Comparison of ENCODE assay signal across 16 mouse cellular contexts in the genomic region with DNA sequence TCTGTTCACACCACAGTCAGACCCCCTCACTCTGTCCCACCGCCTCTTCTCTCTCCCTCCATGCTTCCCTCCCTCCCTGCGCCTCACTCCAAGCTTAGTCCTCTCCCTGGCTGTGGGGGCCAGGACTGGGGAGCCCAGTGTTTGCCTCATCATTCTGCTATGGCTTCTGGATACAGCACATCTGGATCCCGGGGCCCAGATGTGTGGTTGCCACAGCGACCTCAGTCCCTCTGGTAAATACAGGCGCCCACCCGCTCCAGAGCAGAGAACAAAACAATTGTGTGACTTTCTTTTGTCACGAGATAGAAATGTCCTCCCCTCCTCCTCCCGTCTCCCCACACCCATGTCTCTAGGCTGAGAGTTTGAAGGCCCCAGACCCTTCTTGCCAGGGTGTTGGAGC. TPM values are rescaled to one million over a fixed set of nuclear protein-coding genes. Genes with fewer than 3 reads are reported as not detected.
A peak's percentile ranks its signal among the peaks of the same experiment; 100 is the strongest.
DNase-seq lines count a peak whose midpoint lies in the region; ATAC-seq and TF ChIP-seq lines count a peak whose summit lies in the region.
"Had no signal": no experiment of that assay in that cellular context is flagged by ENCODE, and none has a peak within 500 bp of the region (broad histone marks: within the 10 kb centered on the region; RNA-seq: fewer than 3 reads in every experiment).

No protein-coding gene starts in this region.

- H3K36me3 ChIP-seq in forebrain, embryonic 11.5 days (ENCODE audit: control insufficient read depth, insufficient read depth, low read length) = no peaks in the 10 kb centered on the region; the same call in 1 of the 2 replicates
- H3K36me3 ChIP-seq in forebrain, postnatal 0 days (ENCODE audit: insufficient read depth) = peaks cover 29% of the 10 kb centered on the region
- H3K36me3 ChIP-seq in midbrain, embryonic 13.5 days = peaks cover 34% of the 10 kb centered on the region
- H3K36me3 ChIP-seq in midbrain, embryonic 11.5 days (ENCODE audit: control insufficient read depth, insufficient read depth, low read length) = peaks cover 4% of the 10 kb centered on the region
- peaks cover 8% of the 10 kb centered on the region; the same call in 1 of the 2 replicates for H3K36me3 ChIP-seq in stomach, embryonic 16.5 days (ENCODE audit: control insufficient read depth, insufficient read depth, low read length)

- 0 out of 2 replicates have a peak, but pooled peaks cover 2% of the 10 kb centered on the region for H3K27me3 ChIP-seq in forebrain, embryonic 11.5 days (ENCODE audit: control insufficient read depth, insufficient read depth, low read length)
- H3K27me3 ChIP-seq in forebrain, postnatal 0 days (ENCODE audit: insufficient read depth, low read length) = peaks cover 4% of the 10 kb centered on the region; the same call in 1 of the 2 replicates
- H3K27me3 ChIP-seq in midbrain, embryonic 13.5 days = peaks cover 27% of the 10 kb centered on the region
- H3K27me3 ChIP-seq in midbrain, embryonic 11.5 days (ENCODE audit: control insufficient read depth, insufficient read depth, low read length) = no peaks in the 10 kb centered on the region
- H3K27me3 ChIP-seq in stomach, embryonic 16.5 days (ENCODE audit: control insufficient read depth, insufficient read depth, low read length) = no peaks in the 10 kb centered on the region

- H3K4me2 ChIP-seq in forebrain, embryonic 11.5 days (ENCODE audit: low read depth, low read length, severe bottlenecking) = no peak overlapping the region
- no peak overlapping the region for H3K4me2 ChIP-seq in forebrain, postnatal 0 days (ENCODE audit: low read depth)
- no peak overlapping the region for H3K4me2 ChIP-seq in midbrain, embryonic 13.5 days (replicated peaks)
- H3K4me2 ChIP-seq in midbrain, embryonic 11.5 days = no peak overlapping the region
- no peak overlapping the region for H3K4me2 ChIP-seq in stomach, embryonic 16.5 days (ENCODE audit: low read depth, low read length)

- ATAC-seq in forebrain, embryonic 11.5 days (replicated peaks; ENCODE audit: low FRiP score) = no peak
- no peak for ATAC-seq in forebrain, postnatal 0 days
- ATAC-seq in midbrain, embryonic 13.5 days = no peak
- ATAC-seq in midbrain, embryonic 11.5 days (ENCODE audit: low FRiP score) = no peak
- no peak for ATAC-seq in stomach, embryonic 16.5 days (ENCODE audit: insufficient read depth, low FRiP score)
- ATAC-seq: liver, postnatal 0 days had no signal

- H3K9ac ChIP-seq in forebrain, embryonic 11.5 days (ENCODE audit: low read length) = no peak overlapping the region
- H3K9ac ChIP-seq in forebrain, postnatal 0 days = no peak overlapping the region
- H3K9ac ChIP-seq in midbrain, embryonic 13.5 days (replicated peaks) = 0 out of 2 replicates have a peak overlapping the region, but pooled peaks have one; percentile 1
- H3K9ac ChIP-seq in midbrain, embryonic 11.5 days (ENCODE audit: low read length) = no peak overlapping the region
- H3K9ac ChIP-seq in stomach, embryonic 16.5 days (ENCODE audit: low read length) = no peak overlapping the region
- H3K9ac ChIP-seq: liver, postnatal 0 days had no signal

- no peak overlapping the region for H3K4me3 ChIP-seq in forebrain, embryonic 11.5 days (ENCODE audit: low read depth, low read length)
- H3K4me3 ChIP-seq in forebrain, postnatal 0 days (ENCODE audit: low read depth, low read length) = no peak overlapping the region
- no peak overlapping the region for H3K4me3 ChIP-seq in midbrain, embryonic 13.5 days (replicated peaks)
- H3K4me3 ChIP-seq in midbrain, embryonic 11.5 days (ENCODE audit: low read depth, low read length) = no peak overlapping the region
- no peak overlapping the region for H3K4me3 ChIP-seq in stomach, embryonic 16.5 days (replicated peaks; ENCODE audit: low read length)
- H3K4me3 ChIP-seq: hindbrain, embryonic 10.5 days had no signal

- H3K27ac ChIP-seq in forebrain, embryonic 11.5 days (ENCODE audit: low read depth, low read length) = no peak overlapping the region
- no peak overlapping the region for H3K27ac ChIP-seq in forebrain, postnatal 0 days (ENCODE audit: low read depth, low read length)
- no peak overlapping the region for H3K27ac ChIP-seq in midbrain, embryonic 13.5 days
- no peak overlapping the region; the same call in 1 of the 2 replicates for H3K27ac ChIP-seq in midbrain, embryonic 11.5 days (ENCODE audit: low read depth, low read length)
- peak overlapping the region; percentile 90 for H3K27ac ChIP-seq in stomach, embryonic 16.5 days (ENCODE audit: low read length)

- H3K9me3 ChIP-seq in forebrain, embryonic 11.5 days (ENCODE audit: control insufficient read depth, low read length) = no peaks in the 10 kb centered on the region
- no peaks in the 10 kb centered on the region for H3K9me3 ChIP-seq in forebrain, postnatal 0 days (ENCODE audit: low read length)
- no peaks in the 10 kb centered on the region for H3K9me3 ChIP-seq in midbrain, embryonic 13.5 days
- no peaks in the 10 kb centered on the region for H3K9me3 ChIP-seq in midbrain, embryonic 11.5 days (ENCODE audit: control insufficient read depth, low read length)
- no peaks in the 10 kb centered on the region for H3K9me3 ChIP-seq in stomach, embryonic 16.5 days (replicated peaks; ENCODE audit: control insufficient read depth, low read length)
- H3K9me3 ChIP-seq: hindbrain, embryonic 10.5 days had no signal

- peaks cover 3% of the 10 kb centered on the region; the same call in 1 of the 2 replicates for H3K4me1 ChIP-seq in forebrain, embryonic 11.5 days (replicated peaks; ENCODE audit: control insufficient read depth, insufficient read depth, low read length)
- H3K4me1 ChIP-seq in forebrain, postnatal 0 days (ENCODE audit: insufficient read depth) = no peaks in the 10 kb centered on the region
- H3K4me1 ChIP-seq in midbrain, embryonic 13.5 days (replicated peaks) = peaks cover 6% of the 10 kb centered on the region
- H3K4me1 ChIP-seq in midbrain, embryonic 11.5 days (ENCODE audit: control insufficient read depth, insufficient read depth, low read length) = peaks cover 3% of the 10 kb centered on the region; the same call in 1 of the 2 replicates
- H3K4me1 ChIP-seq in stomach, embryonic 16.5 days (ENCODE audit: control insufficient read depth, insufficient read depth, low read length) = peaks cover 48% of the 10 kb centered on the region

- DNase-seq in forebrain, embryonic 11.5 days (ENCODE audit: low spot score) = peak; percentile 47
- DNase-seq in forebrain, postnatal 0 days = no peak
- DNase-seq in midbrain, embryonic 11.5 days (ENCODE audit: low spot score, missing footprints) = no peak
- DNase-seq in heart, postnatal 25 days (ENCODE audit: low spot score) = peak; percentile 58
- DNase-seq in adrenal gland, adult (ENCODE audit: inconsistent age in 2 of 2, low spot score in 1 of 2) = no peak
- no peak for DNase-seq in kidney, adult 11 months
- DNase-seq: kidney, adult 8-10 months; left cerebral cortex, postnatal 4 days; liver, postnatal 0 days; right cerebral cortex, postnatal 25 days; thymus, postnatal 36 days had no signal

- WGBS in forebrain, embryonic 11.5 days = 44% methylated on average over 8 of the region's 8 CpGs
- whole genome bisulfite sequencing in forebrain, postnatal 0 days = 47% methylated on average over 8 of the region's 8 CpGs
- 38% methylated on average over 8 of the region's 8 CpGs for WGBS in midbrain, embryonic 13.5 days
- WGBS in midbrain, embryonic 11.5 days = 38% methylated on average over 8 of the region's 8 CpGs
- WGBS in stomach, embryonic 16.5 days = 42% methylated on average over 8 of the region's 8 CpGs

- intact Hi-C loops in heart, postnatal 25 days (cut with DNase I) = no loop called here

- TF ChIP-seq CTCF in forebrain, postnatal 0 days (IDR thresholded peaks at IDR 0.05; ENCODE audit: low read depth) = no peak

RNA-seq across cellular contexts. Expression of a gene that starts 9.7 kb away (rescaled TPM):
- 79.5 and 82.9 TPM in 2 replicates for polyA plus RNA-seq in forebrain, embryonic 11.5 days (2014; fragmentation: Nextera tagmentation; extraction: Ambion mirVana)
- total RNA-seq in forebrain, postnatal 0 days (2014; rRNA removed) = 39.9 and 43.7 TPM in 2 replicates
- polyA plus RNA-seq in forebrain, postnatal 0 days (2015; fragmentation: Nextera tagmentation; extraction: Ambion mirVana) = 86.1 and 86.4 TPM in 2 replicates
- 118 and 122 TPM in 2 replicates for polyA plus RNA-seq in midbrain, embryonic 13.5 days (2015; fragmentation: Nextera tagmentation; extraction: Ambion mirVana)
- 68.2 and 77.6 TPM in 2 replicates for polyA plus RNA-seq in midbrain, embryonic 11.5 days (2014; fragmentation: Nextera tagmentation; extraction: Ambion mirVana)
- total RNA-seq in heart, postnatal 25 days (2021) = 10 to 100 TPM; 15.6 to 17.8 TPM
- 73.5 and 78.0 TPM in 2 replicates for polyA plus RNA-seq in stomach, embryonic 16.5 days (2015; fragmentation: Nextera tagmentation; extraction: Ambion mirVana)

RNA-seq across cellular contexts. Expression of a gene that starts 12.1 kb away (rescaled TPM):
- 14.5 and 18.2 TPM in 2 replicates for polyA plus RNA-seq in forebrain, embryonic 11.5 days (2014; fragmentation: Nextera tagmentation; extraction: Ambion mirVana)
- total RNA-seq in forebrain, postnatal 0 days (2014; rRNA removed) = 9.6 and 19.9 TPM in 2 replicates
- 8.2 and 11.4 TPM in 2 replicates for polyA plus RNA-seq in forebrain, postnatal 0 days (2015; fragmentation: Nextera tagmentation; extraction: Ambion mirVana)
- polyA plus RNA-seq in midbrain, embryonic 13.5 days (2015; fragmentation: Nextera tagmentation; extraction: Ambion mirVana) = 17.0 and 18.9 TPM in 2 replicates
- polyA plus RNA-seq in midbrain, embryonic 11.5 days (2014; fragmentation: Nextera tagmentation; extraction: Ambion mirVana) = 14.4 and 15.1 TPM in 2 replicates
- 1 to 10 TPM; 6.2 to 6.6 TPM for total RNA-seq in heart, postnatal 25 days (2021)
- polyA plus RNA-seq in stomach, embryonic 16.5 days (2015; fragmentation: Nextera tagmentation; extraction: Ambion mirVana) = 13.1 and 14.4 TPM in 2 replicates

RNA-seq across cellular contexts. Expression of a gene that starts 13.7 kb away (rescaled TPM):
- 0.03 TPM in 1 of 2 replicates, not detected in the other for polyA plus RNA-seq in forebrain, embryonic 11.5 days (2014; fragmentation: Nextera tagmentation; extraction: Ambion mirVana)
- 1.0 and 1.7 TPM in 2 replicates for total RNA-seq in forebrain, postnatal 0 days (2014; rRNA removed)
- 0.08 and 0.16 TPM in 2 replicates for polyA plus RNA-seq in forebrain, postnatal 0 days (2015; fragmentation: Nextera tagmentation; extraction: Ambion mirVana)
- polyA plus RNA-seq in midbrain, embryonic 13.5 days (2015; fragmentation: Nextera tagmentation; extraction: Ambion mirVana) = 0.08 and 0.10 TPM in 2 replicates
- 0.03 and 0.05 TPM in 2 replicates for polyA plus RNA-seq in midbrain, embryonic 11.5 days (2014; fragmentation: Nextera tagmentation; extraction: Ambion mirVana)
- total RNA-seq in heart, postnatal 25 days (2021) = 10 to 100 TPM; 32.1 to 42.1 TPM
- 1.3 and 1.8 TPM in 2 replicates for polyA plus RNA-seq in stomach, embryonic 16.5 days (2015; fragmentation: Nextera tagmentation; extraction: Ambion mirVana)
- total RNA-seq: neutrophil, adult 5-6 weeks had no signal

RNA-seq across cellular contexts. Expression of a gene that starts 27.3 kb away (rescaled TPM):
- 2.4 and 2.7 TPM in 2 replicates for polyA plus RNA-seq in forebrain, embryonic 11.5 days (2014; fragmentation: Nextera tagmentation; extraction: Ambion mirVana)
- total RNA-seq in forebrain, postnatal 0 days (2014; rRNA removed) = 7.8 and 11.4 TPM in 2 replicates
- polyA plus RNA-seq in forebrain, postnatal 0 days (2015; fragmentation: Nextera tagmentation; extraction: Ambion mirVana) = 12.2 and 15.1 TPM in 2 replicates
- polyA plus RNA-seq in midbrain, embryonic 13.5 days (2015; fragmentation: Nextera tagmentation; extraction: Ambion mirVana) = 7.4 and 7.5 TPM in 2 replicates
- polyA plus RNA-seq in midbrain, embryonic 11.5 days (2014; fragmentation: Nextera tagmentation; extraction: Ambion mirVana) = 1.8 and 2.4 TPM in 2 replicates
- 1 to 10 TPM; 1.1 to 1.9 TPM for total RNA-seq in heart, postnatal 25 days (2021)
- 0.31 and 0.45 TPM in 2 replicates for polyA plus RNA-seq in stomach, embryonic 16.5 days (2015; fragmentation: Nextera tagmentation; extraction: Ambion mirVana)
- total RNA-seq: MEL; neutrophil, adult 5-6 weeks had no signal

RNA-seq across cellular contexts. Expression of a gene that starts 28.4 kb away (rescaled TPM):
- 26.4 and 29.0 TPM in 2 replicates for polyA plus RNA-seq in forebrain, embryonic 11.5 days (2014; fragmentation: Nextera tagmentation; extraction: Ambion mirVana)
- 24.2 and 27.2 TPM in 2 replicates for total RNA-seq in forebrain, postnatal 0 days (2014; rRNA removed)
- 17.6 and 20.2 TPM in 2 replicates for polyA plus RNA-seq in forebrain, postnatal 0 days (2015; fragmentation: Nextera tagmentation; extraction: Ambion mirVana)
- 22.3 and 23.3 TPM in 2 replicates for polyA plus RNA-seq in midbrain, embryonic 13.5 days (2015; fragmentation: Nextera tagmentation; extraction: Ambion mirVana)
- 25.8 and 26.4 TPM in 2 replicates for polyA plus RNA-seq in midbrain, embryonic 11.5 days (2014; fragmentation: Nextera tagmentation; extraction: Ambion mirVana)
- 10 to 100 TPM; 53.2 to 53.7 TPM for total RNA-seq in heart, postnatal 25 days (2021)
- polyA plus RNA-seq in stomach, embryonic 16.5 days (2015; fragmentation: Nextera tagmentation; extraction: Ambion mirVana) = 25.2 and 25.7 TPM in 2 replicates

Comparison
In these comparisons a context has a peak if more than half of its experiments do, and no peak if none do; other contexts are left out.
1. DNase-seq: peak in forebrain, embryonic 11.5 days (single experiment) and heart, postnatal 25 days (single experiment); none in forebrain, postnatal 0 days (single experiment), midbrain, embryonic 11.5 days (single experiment), adrenal gland, adult (0 of 2) and kidney, adult 11 months (single experiment).